Mouse (Mus musculus) spleen, postnatal 4 days (tissue): ENCODE measurements at regions not wholly inside any gene's neighbourhood (a gene's known extent, or its start where the extent isn't known, plus 50 kb on each side); places are given as distances from the start of the nearest gene placed in this dataset.
"Not testable (repeated sequence)": the region's sequence is repeated elsewhere in the genome, so short reads cannot be mapped to it uniquely, and the experiment has no call there.

Source experiments
- DNase-seq, 2 experiments: peaks; one replicate each; pipeline ENCODE4 v3.0.0; 2022; ENCODE audit warnings: low spot score in 2 of 2

GRCm38 (mm10) chr19:54099292-54099691, 55.3 kb downstream of the Adra2a start:
- no peak for DNase-seq

- no peak for DNase-seq
Measured at GRCm38 (mm10) chr19:54099769-54100168, 55.8 kb downstream of the Adra2a start.

- DNase-seq, result no peak
Measured at GRCm38 (mm10) chr19:54106571-54106970, 62.6 kb downstream of the Adra2a start.

- peak in 1 of 2 experiments; percentile 17 for DNase-seq
Measured at GRCm38 (mm10) chr19:54107103-54107821, 63.3 kb downstream of the Adra2a start.

GRCm38 (mm10) chr19:54110080-54110479, 66.1 kb downstream of the Adra2a start:
- DNase-seq, result no peak

- DNase-seq, result no peak
Measured at GRCm38 (mm10) chr19:54112691-54113090, 68.7 kb downstream of the Adra2a start.

- no peak for DNase-seq
Measured at GRCm38 (mm10) chr19:54113421-54113820, 69.5 kb downstream of the Adra2a start.

GRCm38 (mm10) chr19:54114588-54115317, 70.8 kb downstream of the Adra2a start:
- DNase-seq, result peak; percentile 33 to 69

GRCm38 (mm10) chr19:54115335-54115734, 71.4 kb downstream of the Adra2a start:
- no peak for DNase-seq

- DNase-seq, result no peak
Measured at GRCm38 (mm10) chr19:54116829-54117228, 72.9 kb downstream of the Adra2a start.

- no peak for DNase-seq
Measured at GRCm38 (mm10) chr19:54117676-54118075, 73.7 kb downstream of the Adra2a start.

- no peak for DNase-seq
Measured at GRCm38 (mm10) chr19:54123586-54123985, 79.6 kb downstream of the Adra2a start.

- DNase-seq, result not testable (repeated sequence)
Measured at GRCm38 (mm10) chr19:54151766-54152165, 107.8 kb downstream of the Adra2a start.

GRCm38 (mm10) chr19:54154400-54154799, 110.4 kb downstream of the Adra2a start:
- DNase-seq, result no peak

GRCm38 (mm10) chr19:54170361-54170760, 126.4 kb downstream of the Adra2a start:
- DNase-seq, result no peak

- no peak for DNase-seq
Measured at GRCm38 (mm10) chr19:54174090-54175055, 130.4 kb downstream of the Adra2a start.

GRCm38 (mm10) chr19:54175766-54176165, 131.8 kb downstream of the Adra2a start:
- no peak for DNase-seq

- no peak for DNase-seq
Measured at GRCm38 (mm10) chr19:54177491-54177890, 133.5 kb downstream of the Adra2a start.

- DNase-seq, result no peak
Measured at GRCm38 (mm10) chr19:54200407-54200806, 156.5 kb downstream of the Adra2a start.

GRCm38 (mm10) chr19:54202456-54202855, 158.5 kb downstream of the Adra2a start:
- no peak for DNase-seq

- no peak for DNase-seq
Measured at GRCm38 (mm10) chr19:54206819-54207218, 162.9 kb downstream of the Adra2a start.

- no peak for DNase-seq
Measured at GRCm38 (mm10) chr19:54212169-54212568, 168.2 kb downstream of the Adra2a start.
